Mouse (Mus musculus): Measurements from ENCODE around the gene 1700015G11Rik.
A peak's percentile ranks its signal among the peaks of the same experiment; 100 is the strongest.

The 1700015G11Rik gene

GRCm38 (mm10) chr7:52015628-52016027, at the start of gene 1700015G11Rik:
Gene 1700015G11Rik (minus strand): TSS chr7:52015728.
- no peak for DNase-seq (ENCODE audit: low spot score)

- no peak for DNase-seq (ENCODE audit: low spot score)
These were observed 41.4 kb upstream of the 1700015G11Rik start for GRCm38 (mm10) chr7:52056954-52057353.

GRCm38 (mm10) chr7:52056274-52056673, 40.7 kb upstream of the 1700015G11Rik start:
- no peak for DNase-seq (ENCODE audit: low spot score)

- DNase-seq (ENCODE audit: low spot score), result no peak
These were observed 40.3 kb upstream of the 1700015G11Rik start for GRCm38 (mm10) chr7:52055831-52056230.

GRCm38 (mm10) chr7:52037600-52038582, 22.4 kb upstream of the 1700015G11Rik start:
- DNase-seq (ENCODE audit: low spot score), result no peak

DNA sequence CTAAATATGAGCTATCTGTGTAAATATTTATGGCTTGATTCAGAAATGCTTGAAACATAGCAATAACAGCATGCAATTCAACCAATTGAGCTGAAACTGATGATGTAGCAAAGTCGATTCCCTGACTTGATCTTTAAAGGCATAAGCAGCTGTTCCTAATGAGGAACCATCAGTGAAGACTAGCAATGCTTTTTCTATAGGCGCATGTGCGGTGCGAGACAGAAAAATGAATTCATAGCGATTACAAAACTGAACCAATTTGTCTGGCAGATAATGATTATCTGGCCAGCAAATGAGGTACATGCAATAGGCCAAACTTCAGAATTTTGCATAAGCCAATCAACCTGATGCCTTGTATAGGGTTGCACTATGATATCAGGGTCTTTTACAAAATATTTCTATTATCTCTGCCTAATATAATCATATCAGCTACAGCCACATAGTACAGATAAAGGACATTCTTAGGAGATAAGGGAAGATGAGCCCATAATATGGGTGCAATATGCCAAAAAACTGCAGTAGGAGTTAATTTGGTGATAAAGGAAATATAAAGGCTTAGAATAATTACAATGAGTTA, 8.6 kb upstream of the 1700015G11Rik start:
- DNase-seq (ENCODE audit: low spot score), result no peak

- DNase-seq (ENCODE audit: low spot score), result no peak
These were observed 6.5 kb upstream of the 1700015G11Rik start for GRCm38 (mm10) chr7:52022039-52022438.

DNA sequence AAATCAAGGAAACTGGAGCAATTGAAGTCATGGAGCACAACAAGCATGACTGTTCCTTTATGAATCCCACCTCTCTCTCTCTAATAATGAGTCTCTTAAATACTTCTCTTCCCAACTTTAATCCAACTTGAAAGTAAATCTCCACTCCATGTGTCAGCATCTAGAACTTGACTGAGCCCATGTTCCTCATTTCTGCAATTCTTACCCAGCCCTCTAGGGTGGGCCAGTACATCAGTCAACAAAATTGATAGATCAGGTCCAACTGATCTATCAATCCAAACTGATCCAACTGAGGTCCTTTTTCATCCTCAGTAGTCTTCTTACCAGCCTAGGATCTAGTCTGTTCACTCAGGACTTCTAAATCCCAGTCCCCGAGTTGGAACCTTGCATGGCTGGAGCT, 348 bp downstream of the 1700015G11Rik start:
- DNase-seq (ENCODE audit: low spot score), result no peak

- DNase-seq (ENCODE audit: low spot score), result no peak
These were observed 2.1 kb downstream of the 1700015G11Rik start for GRCm38 (mm10) chr7:52013457-52013856.

GRCm38 (mm10) chr7:52007138-52007537, 8.4 kb downstream of the 1700015G11Rik start:
- DNase-seq (ENCODE audit: low spot score), result no peak

- no peak for DNase-seq (ENCODE audit: low spot score)
These were observed 9.3 kb downstream of the 1700015G11Rik start for GRCm38 (mm10) chr7:52006296-52006630.

DNA sequence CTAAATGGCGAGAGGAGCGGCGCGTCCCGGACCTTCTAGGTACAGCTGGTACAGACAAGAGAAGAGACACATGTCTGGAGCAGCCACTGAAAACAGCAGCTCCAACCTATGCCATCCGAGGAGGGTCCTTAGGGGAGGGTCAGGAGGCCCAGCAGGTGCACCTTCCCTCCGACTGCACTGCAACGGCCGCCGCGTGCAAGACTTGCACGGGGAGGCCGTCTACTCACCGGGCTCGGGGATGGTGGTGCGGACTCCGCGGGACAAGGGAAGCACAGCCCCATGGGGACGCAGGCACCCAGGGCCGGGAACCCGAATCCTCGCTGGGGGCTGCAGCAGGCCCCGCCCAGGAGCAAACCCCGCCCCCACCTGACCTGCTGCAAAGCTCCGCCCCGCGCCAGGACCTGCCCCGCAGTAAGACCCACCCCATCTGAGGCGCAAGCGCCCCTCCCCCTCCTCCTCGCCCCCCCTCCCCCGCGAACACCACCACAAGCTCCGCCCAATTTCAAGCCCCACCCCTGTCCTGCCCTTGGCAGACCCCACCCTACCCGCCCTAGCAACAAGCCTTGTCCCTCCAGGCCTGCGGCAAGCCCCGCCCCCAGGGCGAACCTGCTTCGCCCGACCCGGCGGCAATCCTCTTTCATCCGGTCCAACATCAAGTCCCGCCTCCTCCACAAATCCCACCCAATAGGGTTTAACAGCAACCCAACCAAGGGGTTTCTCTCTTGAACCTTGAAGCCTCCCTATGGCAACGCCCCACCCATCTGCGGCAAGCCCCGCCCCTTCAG, 9.8 kb downstream of the 1700015G11Rik start, which contains the start of gene Svip:
TSS of gene Svip (minus strand) at position 508 of the 785 bp plus-strand sequence.
- DNase-seq (ENCODE audit: low spot score), result peak; percentile 41

GRCm38 (mm10) chr7:51991020-51991419, 24.5 kb downstream of the 1700015G11Rik start:
- DNase-seq (ENCODE audit: low spot score), result no peak

GRCm38 (mm10) chr7:51986909-51987308, 28.6 kb downstream of the 1700015G11Rik start:
- no peak for DNase-seq (ENCODE audit: low spot score)

GRCm38 (mm10) chr7:51985763-51986162, 29.8 kb downstream of the 1700015G11Rik start:
- no peak for DNase-seq (ENCODE audit: low spot score)

DNA sequence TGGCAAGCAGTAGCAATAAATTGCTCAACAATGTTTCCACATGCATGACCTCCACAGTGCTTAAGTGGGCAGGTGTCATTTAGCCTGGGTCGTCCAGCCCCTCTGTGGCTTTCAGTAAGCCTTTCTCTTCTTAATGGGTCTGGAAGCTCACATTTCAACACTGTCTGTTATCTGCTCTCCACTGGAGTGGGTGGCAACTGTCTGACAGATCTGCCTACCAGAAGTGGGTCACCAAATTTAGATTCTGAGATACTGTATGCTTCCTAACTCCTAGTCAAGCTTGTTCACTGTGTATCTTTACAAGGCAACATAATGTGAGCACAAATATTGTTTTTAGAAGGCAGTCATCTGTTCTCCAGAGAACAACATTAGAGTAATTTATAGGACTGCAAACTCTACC, 33.2 kb downstream of the 1700015G11Rik start:
- no peak for DNase-seq (ENCODE audit: low spot score)

- DNase-seq (ENCODE audit: low spot score), result no peak
These were observed 36.3 kb downstream of the 1700015G11Rik start for GRCm38 (mm10) chr7:51979271-51979670.

GRCm38 (mm10) chr7:51975181-51975580, 40.3 kb downstream of the 1700015G11Rik start:
- DNase-seq (ENCODE audit: low spot score), result no peak

GRCm38 (mm10) chr7:51973526-51973925, 42.0 kb downstream of the 1700015G11Rik start:
- no peak for DNase-seq (ENCODE audit: low spot score)

DNA sequence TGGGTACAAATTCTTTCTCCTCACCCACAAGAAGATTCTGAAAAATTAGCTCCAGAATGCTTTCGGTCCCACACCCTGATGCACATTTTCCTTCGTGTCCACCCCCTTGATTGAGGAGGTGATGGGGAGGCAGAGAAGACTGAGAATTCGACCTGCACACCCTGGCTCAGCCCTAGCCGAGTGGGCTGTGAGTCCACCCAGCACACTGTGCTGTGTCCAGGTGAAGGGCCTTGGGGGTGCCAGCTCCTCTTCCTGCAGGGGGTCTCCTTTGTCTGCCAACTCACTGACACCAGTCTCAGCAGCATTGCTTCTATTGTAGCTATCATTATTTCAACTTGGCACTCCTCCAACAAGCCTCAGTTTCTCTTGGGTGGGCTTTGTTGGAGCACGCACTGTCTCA, 42.4 kb downstream of the 1700015G11Rik start:
- DNase-seq (ENCODE audit: low spot score), result no peak

GRCm38 (mm10) chr7:51972252-51972855, 43.2 kb downstream of the 1700015G11Rik start:
- DNase-seq (ENCODE audit: low spot score), result no peak

DNA sequence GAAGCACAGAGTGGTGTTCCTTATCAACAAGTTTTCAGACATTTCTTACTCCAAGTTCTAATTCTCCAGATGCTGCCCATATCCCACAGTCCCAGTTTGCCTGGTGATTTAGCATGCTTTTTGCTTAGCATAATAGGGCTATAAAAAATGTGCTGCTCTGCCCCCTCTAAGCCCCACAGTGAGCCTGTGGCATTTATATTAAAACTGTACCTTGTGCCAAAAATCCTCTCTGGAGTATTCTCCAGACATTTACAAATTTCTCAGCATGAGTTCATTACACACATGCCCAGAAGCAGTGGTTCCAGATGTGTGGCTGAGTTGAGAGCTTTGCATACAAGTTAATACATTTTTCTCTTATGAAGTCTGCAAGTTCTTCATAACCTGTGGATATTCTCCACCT, 46.1 kb downstream of the 1700015G11Rik start:
- no peak for DNase-seq (ENCODE audit: low spot score)
